8 mouse cellular contexts compared by ENCODE assay signal in genomic region chr11:59183821-59184220, GRCm38 (mm10). TPM values are rescaled to one million over a fixed set of nuclear protein-coding genes. Genes with fewer than 3 reads are reported as not detected.
A peak's percentile ranks its signal among the peaks of the same experiment; 100 is the strongest.
DNase-seq lines count a peak whose midpoint lies in the region; ATAC-seq and TF ChIP-seq lines count a peak whose summit lies in the region.

No protein-coding gene starts in this region.

- intact Hi-C loops in left cerebral cortex, adult 2 months (cut with DNase I): loop anchor here (2.0 to 5.0 kb wide), 3 partner anchors 21 to 212 kb away; partner anchors contain the start of gene Iba57

- WGBS in hindbrain, embryonic 11.5 days: 39% methylated on average over 3 of the region's 3 CpGs
- WGBS in midbrain, embryonic 14.5 days: 36% methylated on average over 3 of the region's 3 CpGs

- no peak overlapping the region for H3K4me2 ChIP-seq in hindbrain, embryonic 11.5 days (replicated peaks; ENCODE audit: low read depth, low read length)
- H3K4me2 ChIP-seq in midbrain, embryonic 14.5 days (ENCODE audit: low read length): no peak overlapping the region

- peak; percentile 87 for TF ChIP-seq CTCF in left cerebral cortex, adult 2 months (IDR thresholded peaks at IDR 0.05)

- no peaks in the 10 kb centered on the region for H3K9me3 ChIP-seq in hindbrain, embryonic 11.5 days (ENCODE audit: control insufficient read depth, low read length)
- no peaks in the 10 kb centered on the region for H3K9me3 ChIP-seq in midbrain, embryonic 14.5 days (ENCODE audit: control insufficient read depth, low read length)

- H3K27me3 ChIP-seq in hindbrain, embryonic 11.5 days (ENCODE audit: control insufficient read depth, insufficient read depth, low read length): peaks cover under 1% of the 10 kb centered on the region
- peaks cover 6% of the 10 kb centered on the region; the same call in 1 of the 2 replicates for H3K27me3 ChIP-seq in midbrain, embryonic 14.5 days (ENCODE audit: control insufficient read depth, insufficient read depth, low read length)

- H3K9ac ChIP-seq in hindbrain, embryonic 11.5 days (ENCODE audit: low read depth, low read length): no peak overlapping the region
- H3K9ac ChIP-seq in midbrain, embryonic 14.5 days (replicated peaks; ENCODE audit: low read length): no peak overlapping the region

- H3K4me1 ChIP-seq in hindbrain, embryonic 11.5 days (replicated peaks; ENCODE audit: control insufficient read depth, insufficient read depth, low read length): no peaks in the 10 kb centered on the region
- H3K4me1 ChIP-seq in midbrain, embryonic 14.5 days (ENCODE audit: control insufficient read depth, insufficient read depth, low read length): no peaks in the 10 kb centered on the region

- no peak overlapping the region for H3K4me3 ChIP-seq in left cerebral cortex, adult 2 months
- no peak overlapping the region for H3K4me3 ChIP-seq in hindbrain, embryonic 11.5 days (ENCODE audit: low read depth, low read length)
- H3K4me3 ChIP-seq in midbrain, embryonic 14.5 days (replicated peaks; ENCODE audit: low read depth, low read length): no peak overlapping the region

- ATAC-seq in erythroid progenitor cell, adult 5-6 weeks (replicated peaks; ENCODE audit: low FRiP score, poor library complexity, severe bottlenecking): peak; percentile 92
- no peak for ATAC-seq in hindbrain, embryonic 11.5 days (ENCODE audit: low FRiP score)
- ATAC-seq in midbrain, embryonic 14.5 days (ENCODE audit: low FRiP score, low TSS enrichment): no peak; the same call in 1 of the 2 replicates

- H3K36me3 ChIP-seq in hindbrain, embryonic 11.5 days (ENCODE audit: control insufficient read depth, insufficient read depth, low read length): no peaks in the 10 kb centered on the region
- peaks cover 44% of the 10 kb centered on the region for H3K36me3 ChIP-seq in midbrain, embryonic 14.5 days (ENCODE audit: control insufficient read depth, insufficient read depth, low read length)

- peak; percentile 46 to 49 for DNase-seq in left cerebral cortex, adult 2 months (ENCODE audit: extremely low spot score in 1 of 2, low spot score in 2 of 2)
- no peak for DNase-seq in left cerebral cortex, adult 11 months (ENCODE audit: low spot score)
- peak; percentile 59 for DNase-seq in ZHBTc4 (ENCODE audit: low read depth, low spot score)
- DNase-seq in hindbrain, embryonic 11.5 days (ENCODE audit: low spot score): peak; percentile 51
- peak; percentile 51 to 68 for DNase-seq in layer of hippocampus, postnatal 10 days (ENCODE audit: low spot score in 2 of 2)
- DNase-seq in midbrain, embryonic 14.5 days: peak; percentile 78
- peak; percentile 73 for DNase-seq in testis, postnatal 10 days (ENCODE audit: low spot score)

- peak overlapping the region; percentile 3; the same call in 1 of the 2 replicates for H3K27ac ChIP-seq in left cerebral cortex, adult 2 months
- no peak overlapping the region for H3K27ac ChIP-seq in hindbrain, embryonic 11.5 days (ENCODE audit: low read depth, low read length)
- no peak overlapping the region for H3K27ac ChIP-seq in midbrain, embryonic 14.5 days (replicated peaks; ENCODE audit: low read depth, low read length)

RNA-seq across cellular contexts. Expression of gene Gjc2, which starts 0.8 kb away (rescaled TPM):
- total RNA-seq in left cerebral cortex, adult 2 months (2021): 1 to 10 TPM; 7.4 to 8.0 TPM
- total RNA-seq in erythroid progenitor cell, adult 5-6 weeks (2015; ENCODE audit: low replicate concordance): not detected in 2 replicates
- total RNA-seq in erythroid progenitor cell, adult 5-6 weeks (2017; ENCODE audit: low replicate concordance): not detected in 2 replicates
- polyA plus RNA-seq in hindbrain, embryonic 11.5 days (2014; fragmentation: Nextera tagmentation; extraction: Ambion mirVana): not detected in 2 replicates
- total RNA-seq in layer of hippocampus, postnatal 10 days (2021): 1 to 10 TPM; 1.8 to 2.8 TPM
- polyA plus RNA-seq in midbrain, embryonic 14.5 days (2014; fragmentation: Nextera tagmentation; extraction: Ambion mirVana): 0.18 TPM in 1 of 2 replicates, not detected in the other

RNA-seq across cellular contexts. Expression of gene Guk1, which starts 8.2 kb away (rescaled TPM):
- 100 to 1,000 TPM; 135 TPM for total RNA-seq in left cerebral cortex, adult 2 months (2021)
- total RNA-seq in erythroid progenitor cell, adult 5-6 weeks (2015; ENCODE audit: low replicate concordance): 20.5 and 24.3 TPM in 2 replicates
- total RNA-seq in erythroid progenitor cell, adult 5-6 weeks (2017; ENCODE audit: low replicate concordance): 14.2 and 30.1 TPM in 2 replicates
- polyA plus RNA-seq in hindbrain, embryonic 11.5 days (2014; fragmentation: Nextera tagmentation; extraction: Ambion mirVana): 105 and 107 TPM in 2 replicates
- total RNA-seq in layer of hippocampus, postnatal 10 days (2021): 100 to 1,000 TPM; 123 to 125 TPM
- 205 and 261 TPM in 2 replicates for polyA plus RNA-seq in midbrain, embryonic 14.5 days (2014; fragmentation: Nextera tagmentation; extraction: Ambion mirVana)

RNA-seq across cellular contexts. Expression of gene Mrpl55, which starts 18.5 kb away (rescaled TPM):
- total RNA-seq in left cerebral cortex, adult 2 months (2021): 10 to 100 TPM; 33.8 to 33.9 TPM
- total RNA-seq in erythroid progenitor cell, adult 5-6 weeks (2015; ENCODE audit: low replicate concordance): 3.4 and 8.6 TPM in 2 replicates
- total RNA-seq in erythroid progenitor cell, adult 5-6 weeks (2017; ENCODE audit: low replicate concordance): 18.7 and 49.0 TPM in 2 replicates
- polyA plus RNA-seq in hindbrain, embryonic 11.5 days (2014; fragmentation: Nextera tagmentation; extraction: Ambion mirVana): 87.4 and 96.7 TPM in 2 replicates
- 10 to 100 TPM; 39.6 to 40.9 TPM for total RNA-seq in layer of hippocampus, postnatal 10 days (2021)
- 87.7 and 108 TPM in 2 replicates for polyA plus RNA-seq in midbrain, embryonic 14.5 days (2014; fragmentation: Nextera tagmentation; extraction: Ambion mirVana)

RNA-seq across cellular contexts. Expression of gene Iba57, which starts 20.3 kb away (rescaled TPM):
- total RNA-seq in left cerebral cortex, adult 2 months (2021): 1 to 10 TPM; 7.4 to 7.8 TPM
- 17.2 and 33.9 TPM in 2 replicates for total RNA-seq in erythroid progenitor cell, adult 5-6 weeks (2015; ENCODE audit: low replicate concordance)
- 35.6 and 54.2 TPM in 2 replicates for total RNA-seq in erythroid progenitor cell, adult 5-6 weeks (2017; ENCODE audit: low replicate concordance)
- polyA plus RNA-seq in hindbrain, embryonic 11.5 days (2014; fragmentation: Nextera tagmentation; extraction: Ambion mirVana): 2.0 and 2.6 TPM in 2 replicates
- total RNA-seq in layer of hippocampus, postnatal 10 days (2021): 10 to 100 TPM; 11.0 to 12.0 TPM
- 3.1 and 6.3 TPM in 2 replicates for polyA plus RNA-seq in midbrain, embryonic 14.5 days (2014; fragmentation: Nextera tagmentation; extraction: Ambion mirVana)

RNA-seq across cellular contexts. Expression of gene 2310033P09Rik, which starts 24.3 kb away (rescaled TPM):
- 10 to 100 TPM; 21.0 to 23.6 TPM for total RNA-seq in left cerebral cortex, adult 2 months (2021)
- 12.6 and 13.4 TPM in 2 replicates for total RNA-seq in erythroid progenitor cell, adult 5-6 weeks (2015; ENCODE audit: low replicate concordance)
- total RNA-seq in erythroid progenitor cell, adult 5-6 weeks (2017; ENCODE audit: low replicate concordance): 17.5 and 20.0 TPM in 2 replicates
- 33.4 and 40.9 TPM in 2 replicates for polyA plus RNA-seq in hindbrain, embryonic 11.5 days (2014; fragmentation: Nextera tagmentation; extraction: Ambion mirVana)
- total RNA-seq in layer of hippocampus, postnatal 10 days (2021): 10 to 100 TPM; 24.7 to 25.5 TPM
- polyA plus RNA-seq in midbrain, embryonic 14.5 days (2014; fragmentation: Nextera tagmentation; extraction: Ambion mirVana): 23.7 and 26.7 TPM in 2 replicates
